Mouse (Mus musculus) WW6 (cell line): Measurements from ENCODE around the gene Supt5.

Source experiments
- DNase-seq: peaks from one replicate; pipeline ENCODE4 v3.0.0-alpha.2; 2013; ENCODE audit warnings: low read depth, low spot score

The Supt5 gene

GRCm38 (mm10) chr7:28351676-28352191 lies 13.2 kb upstream of the Supt5 start:
- no peak for DNase-seq

GRCm38 (mm10) chr7:28350155-28350883 lies 11.8 kb upstream of the Supt5 start, which contains the start of gene Rps16:
Gene Rps16, plus strand, starts transcription at chr7:28350652.
- DNase-seq = peak; percentile 84

- DNase-seq = no peak
These were observed 10.1 kb upstream of the Supt5 start for GRCm38 (mm10) chr7:28348601-28349000.

GRCm38 (mm10) chr7:28347746-28348145 lies 9.2 kb upstream of the Supt5 start:
- no peak for DNase-seq

- DNase-seq = no peak
These were observed 6.1 kb upstream of the Supt5 start for GRCm38 (mm10) chr7:28344637-28345036.

- DNase-seq = no peak
These were observed 2.8 kb upstream of the Supt5 start for GRCm38 (mm10) chr7:28341381-28341780.

- DNase-seq = peak; percentile 54
These were observed 819 bp upstream of the Supt5 start for GRCm38 (mm10) chr7:28339213-28339917.

- DNase-seq = no peak
These were observed 3.1 kb downstream of the Supt5 start for GRCm38 (mm10) chr7:28335471-28335870.

- DNase-seq = no peak
These were observed 4.0 kb downstream of the Supt5 start for GRCm38 (mm10) chr7:28334534-28334933.

GRCm38 (mm10) chr7:28328260-28328659 lies 10.3 kb downstream of the Supt5 start:
- no peak for DNase-seq

- no peak for DNase-seq
These were observed 12.1 kb downstream of the Supt5 start for GRCm38 (mm10) chr7:28326457-28326856.

- no peak for DNase-seq
These were observed 13.3 kb downstream of the Supt5 start for GRCm38 (mm10) chr7:28325293-28325692.

GRCm38 (mm10) chr7:28321974-28322720 lies 16.4 kb downstream of the Supt5 start:
- no peak for DNase-seq

GRCm38 (mm10) chr7:28318714-28319113 lies 19.8 kb downstream of the Supt5 start:
- no peak for DNase-seq

GRCm38 (mm10) chr7:28318036-28318435 lies 20.5 kb downstream of the Supt5 start:
- DNase-seq = no peak

- DNase-seq = peak; percentile 92
These were observed 26.5 kb downstream of the Supt5 start, which contains the start of gene Timm50 for GRCm38 (mm10) chr7:28311926-28312543. Gene Timm50, minus strand, starts transcription at chr7:28312072.

GRCm38 (mm10) chr7:28311151-28311925 lies 27.2 kb downstream of the Supt5 start:
- DNase-seq = no peak

- no peak for DNase-seq
These were observed 28.8 kb downstream of the Supt5 start for GRCm38 (mm10) chr7:28309737-28310136.

- no peak for DNase-seq
These were observed 32.3 kb downstream of the Supt5 start for GRCm38 (mm10) chr7:28306216-28306615.

- DNase-seq = no peak
These were observed 32.9 kb downstream of the Supt5 start for GRCm38 (mm10) chr7:28305641-28306040.
